Mouse (Mus musculus) ES-Bruce4 (cell line): Measurements from ENCODE around the gene Sesn3. TPM values are rescaled to one million over a fixed set of nuclear protein-coding genes. Genes with fewer than 3 reads are reported as not detected.
"Not testable (repeated sequence)": the region's sequence is repeated elsewhere in the genome, so short reads cannot be mapped to it uniquely, and the experiment has no call there.

Experiments
- H3K27ac ChIP-seq: 2 replicates; pipeline ENCODE4 v1.5.1; 2012; ENCODE audit warnings: low read length, inconsistent platforms; ENCODE audit not compliant: insufficient read depth
- H3K27me3 ChIP-seq: 2 replicates; pipeline ENCODE4 v1.6.1; 2012; ENCODE audit warnings: mild to moderate bottlenecking, low read length, inconsistent platforms; ENCODE audit not compliant: control insufficient read depth, poor library complexity, insufficient read depth, severe bottlenecking
- H3K36me3 ChIP-seq: 2 replicates; pipeline ENCODE4 v1.6.1; 2012; ENCODE audit warnings: inconsistent platforms, mild to moderate bottlenecking, low read length, moderate library complexity; ENCODE audit not compliant: control insufficient read depth, poor library complexity, insufficient read depth, severe bottlenecking
- H3K4me1 ChIP-seq: one replicate; pipeline ENCODE4 v1.8.1; 2011; ENCODE audit warnings: low read length; ENCODE audit not compliant: control insufficient read depth, insufficient read depth
- H3K4me3 ChIP-seq: 2 replicates; pipeline ENCODE4 v1.5.1; 2011; ENCODE audit warnings: low read depth, mild to moderate bottlenecking, low read length
- H3K9ac ChIP-seq: 2 replicates; pipeline ENCODE4 v1.6.1; 2012; ENCODE audit warnings: low read depth, mild to moderate bottlenecking, inconsistent platforms; ENCODE audit not compliant: poor library complexity, severe bottlenecking
- H3K9me3 ChIP-seq: replicated peaks from 2 replicates; pipeline ENCODE4 v1.6.1; 2012; ENCODE audit warnings: mild to moderate bottlenecking, low read length, inconsistent platforms; ENCODE audit not compliant: control insufficient read depth, poor library complexity, insufficient read depth, severe bottlenecking
- CTCF ChIP-seq: IDR thresholded peaks from one replicate; pipeline ENCODE4 v1.8.1; 2011; ENCODE audit warnings: low read depth, low read length
- EP300 ChIP-seq: IDR thresholded peaks from 2 replicates; pipeline ENCODE4 v1.6.1; 2011; ENCODE audit warnings: low read depth, low read length; ENCODE audit not compliant: insufficient read depth
- POLR2A ChIP-seq: IDR thresholded peaks from one replicate; pipeline ENCODE4 v1.8.1; 2011; ENCODE audit warnings: low read length; ENCODE audit not compliant: insufficient read depth
- polyA plus RNA-seq: library from polyadenylated mRNA; stranded (reverse); fragments of >200 nt; gene quantifications from 2 replicates; pipeline ENCODE4 v1.2.4, GENCODE M21; 2011; ENCODE audit warnings: low read depth; ENCODE audit not compliant: missing spikeins, insufficient read depth, insufficient read length

Gene Sesn3
- 24.1 and 26.4 TPM in 2 replicates for polyA plus RNA-seq

DNA sequence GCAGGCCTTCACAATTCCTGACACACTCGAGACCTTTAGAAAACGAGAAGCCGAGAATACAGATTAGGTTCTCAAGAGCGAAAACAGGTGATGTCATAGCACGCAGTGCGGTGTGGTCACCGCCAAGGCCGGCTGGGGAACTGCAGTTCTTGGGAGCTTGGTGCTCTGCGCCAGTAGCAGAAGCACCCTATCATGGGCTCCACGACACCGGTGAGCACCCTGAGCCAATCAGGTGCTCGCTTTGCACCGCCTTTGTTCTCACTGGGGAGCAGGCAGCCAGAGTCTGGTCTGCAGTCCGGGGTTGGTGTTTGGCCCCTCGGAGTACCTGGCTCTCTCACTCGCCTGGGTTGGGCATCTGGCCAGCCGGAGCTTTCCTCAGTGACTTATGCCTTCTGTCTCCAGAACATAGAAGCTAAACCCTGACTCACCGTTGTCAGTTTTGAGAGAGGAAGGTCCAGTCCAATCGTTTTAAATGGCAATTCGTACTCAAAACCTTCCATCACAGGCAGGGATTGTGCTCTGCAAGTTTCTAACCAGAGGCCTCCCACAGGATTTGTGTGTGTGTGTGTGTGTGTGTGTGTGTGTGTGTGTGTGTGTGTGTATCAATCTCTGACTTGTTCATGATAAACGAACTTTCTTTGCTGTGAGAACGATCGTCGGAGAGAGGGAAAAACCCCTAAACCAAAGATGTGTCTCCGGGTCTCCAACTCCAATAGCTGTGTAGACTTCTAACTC lies at the start of gene Sesn3:
Gene Sesn3 (plus strand): TSS at position 82 of the 735 bp plus-strand sequence.
- no peaks in the 10 kb centered on the region for H3K27me3 ChIP-seq
- no peaks in the 10 kb centered on the region for H3K4me1 ChIP-seq
- H3K36me3 ChIP-seq, result no peaks in the 10 kb centered on the region
- no peaks in the 10 kb centered on the region for H3K9me3 ChIP-seq
- peak within 1 kb of the TSS; percentile 65 for H3K4me3 ChIP-seq
- TF ChIP-seq EP300 (0 out of 2 replicates have a peak, but pooled peaks have one; percentile 29), CTCF (no peak), POLR2A (peak; percentile 47)
- peak within 1 kb of the TSS; percentile 57 for H3K9ac ChIP-seq
- peak within 1 kb of the TSS; percentile 79 for H3K27ac ChIP-seq

DNA sequence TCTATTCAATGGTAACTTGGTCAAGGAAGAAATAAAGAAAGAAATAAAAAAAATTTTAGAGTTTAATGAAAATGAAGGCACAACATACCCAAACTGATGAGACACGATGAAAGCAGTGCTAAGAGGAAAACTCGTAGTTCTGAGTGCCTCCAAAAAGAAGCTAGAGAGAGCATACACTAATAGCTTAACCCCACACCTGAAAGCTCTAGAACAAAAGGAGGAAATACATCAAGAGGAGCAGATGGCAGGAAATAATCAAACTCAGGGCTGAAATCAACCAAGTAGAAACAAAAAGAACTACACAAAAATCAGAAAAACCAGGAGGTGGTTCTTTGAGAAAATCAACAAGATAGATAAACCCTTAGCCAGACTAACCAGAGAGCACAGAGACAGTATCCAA lies 47.8 kb upstream of the Sesn3 start:
- H3K9me3 ChIP-seq, H3K4me3 ChIP-seq, H3K9ac ChIP-seq, H3K27ac ChIP-seq, H3K36me3 ChIP-seq, H3K27me3 ChIP-seq, H3K4me1 ChIP-seq: not testable (repeated sequence)

DNA sequence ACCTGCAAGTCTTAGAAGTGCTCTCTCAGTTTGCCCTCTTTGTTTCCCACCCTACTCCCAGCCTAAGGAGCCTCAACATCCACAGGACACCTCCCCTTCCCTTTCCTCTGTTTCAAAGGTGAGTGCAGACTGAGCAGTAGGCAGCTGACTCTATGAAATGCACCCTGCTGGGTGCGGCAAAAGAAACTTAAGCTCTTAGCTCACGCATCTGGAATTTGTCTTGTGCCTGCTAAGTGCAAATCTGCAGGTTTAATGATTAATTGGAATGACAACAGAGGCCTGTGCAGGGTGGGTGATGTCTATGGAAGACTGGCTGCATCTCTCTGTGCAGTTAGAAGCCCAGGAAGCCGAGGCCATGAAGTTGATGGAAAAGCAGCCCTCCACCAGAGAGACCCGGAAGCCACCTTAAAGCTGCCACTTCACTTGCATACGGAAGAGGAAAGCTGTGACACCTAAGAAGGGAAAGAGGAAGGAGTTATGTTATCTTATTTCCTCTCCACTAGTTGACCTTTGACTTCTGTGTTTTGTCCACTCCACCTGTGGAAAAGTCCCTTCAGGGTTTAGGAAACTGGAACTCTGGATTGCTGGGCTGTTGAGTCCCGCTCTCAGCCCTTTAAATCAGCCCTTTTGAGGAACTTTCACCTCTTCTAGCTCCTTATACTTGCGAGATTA lies 41.0 kb upstream of the Sesn3 start:
- Histone ChIP-seq H3K36me3 (no peaks in the 10 kb centered on the region), H3K27me3 (no peaks in the 10 kb centered on the region), H3K27ac (0 out of 2 replicates have a peak overlapping the region, but pooled peaks have one; percentile 51), H3K4me3 (no peak overlapping the region), H3K9ac (no peak overlapping the region), H3K9me3 (no peaks in the 10 kb centered on the region), H3K4me1 (peaks cover 2% of the 10 kb centered on the region)
- peak; percentile 66 for TF ChIP-seq EP300
- TF ChIP-seq POLR2A, result no peak

DNA sequence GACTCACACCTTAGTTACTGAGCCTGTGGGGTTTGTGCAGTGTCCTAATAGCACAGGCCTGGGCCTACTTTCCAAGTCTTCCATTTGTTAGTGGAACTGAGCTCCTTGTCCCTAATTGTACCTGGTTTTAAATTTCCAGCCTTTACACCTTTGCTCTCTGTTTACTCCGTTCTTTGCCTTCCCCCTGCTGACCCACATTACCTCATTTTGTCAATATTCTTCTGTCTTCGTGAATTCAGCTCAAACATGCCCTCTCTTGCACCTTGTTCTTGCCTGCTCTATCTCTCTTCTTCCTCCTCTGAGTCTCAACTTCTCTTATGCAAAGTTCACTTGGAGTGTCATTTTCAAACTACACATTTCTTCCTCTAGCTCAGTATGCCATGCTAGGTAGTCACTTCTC lies 39.6 kb upstream of the Sesn3 start:
- no peaks in the 10 kb centered on the region for H3K36me3 ChIP-seq
- H3K27ac ChIP-seq, result no peak overlapping the region
- H3K9ac ChIP-seq, result no peak overlapping the region
- H3K9me3 ChIP-seq, result no peaks in the 10 kb centered on the region
- TF ChIP-seq CTCF (no peak), EP300 (no peak), POLR2A (no peak)
- H3K27me3 ChIP-seq, result no peaks in the 10 kb centered on the region
- no peak overlapping the region for H3K4me3 ChIP-seq
- peaks cover 2% of the 10 kb centered on the region for H3K4me1 ChIP-seq

GRCm38 (mm10) chr9:14241003-14241402 lies 33.9 kb upstream of the Sesn3 start:
- not testable (repeated sequence) for H3K4me3 ChIP-seq, H3K36me3 ChIP-seq

DNA sequence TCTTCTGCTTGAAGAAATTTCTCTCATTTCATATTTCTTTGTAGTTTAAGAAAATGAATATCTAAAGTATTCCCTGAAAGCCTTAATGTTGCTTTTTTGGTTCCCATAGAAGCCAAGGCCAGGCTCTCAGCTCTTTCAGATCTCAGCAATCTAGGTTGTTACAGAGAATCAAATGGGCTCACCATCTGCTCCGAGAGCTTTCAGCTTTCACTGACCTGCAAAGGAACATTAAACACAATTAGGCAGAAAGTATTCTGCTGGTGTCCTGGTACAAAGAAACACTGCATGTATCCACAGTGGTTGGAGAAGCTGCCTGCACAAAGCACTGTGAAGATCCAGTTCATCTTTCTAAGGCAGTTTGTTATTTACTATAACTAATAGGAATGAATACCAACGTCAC lies 32.6 kb upstream of the Sesn3 start:
- TF ChIP-seq POLR2A, result no peak
- no peak for TF ChIP-seq EP300
- TF ChIP-seq CTCF, result no peak

More at GRCm38 (mm10) chr9:14241003-14241402, 33.9 kb upstream of the Sesn3 start:
- not testable (repeated sequence) for H3K27me3 ChIP-seq, H3K27ac ChIP-seq, H3K9ac ChIP-seq, H3K9me3 ChIP-seq, H3K4me1 ChIP-seq

More for the DNA sequence above, 32.6 kb upstream of the Sesn3 start:
- no peak overlapping the region for H3K4me3 ChIP-seq
- H3K27ac ChIP-seq, result no peak overlapping the region
- H3K9ac ChIP-seq, result no peak overlapping the region
- H3K27me3 ChIP-seq, result no peaks in the 10 kb centered on the region
- no peaks in the 10 kb centered on the region for H3K36me3 ChIP-seq
- no peaks in the 10 kb centered on the region for H3K9me3 ChIP-seq
- H3K4me1 ChIP-seq, result peaks cover 4% of the 10 kb centered on the region
